15 mouse cellular contexts compared by ENCODE assay signal in genomic region chr9:107009841-107010240, GRCm38 (mm10).
"Had no signal": no experiment of that assay in that cellular context is flagged by ENCODE, and none has a peak within 500 bp of the region (broad histone marks: within the 10 kb centered on the region; RNA-seq: fewer than 3 reads in every experiment).

No protein-coding gene starts in this region.

- H3K4me1 ChIP-seq: limb, embryonic 15.5 days; liver, embryonic 12.5 days; midbrain, embryonic 10.5 days; neural tube, embryonic 15.5 days had no signal

- H3K9me3 ChIP-seq: limb, embryonic 15.5 days; liver, embryonic 12.5 days; midbrain, embryonic 10.5 days; neural tube, embryonic 15.5 days had no signal

- H3K4me2 ChIP-seq: limb, embryonic 15.5 days; liver, embryonic 12.5 days; lung, embryonic 14.5 days; neural tube, embryonic 15.5 days had no signal

- H3K27me3 ChIP-seq: limb, embryonic 15.5 days; liver, embryonic 12.5 days; neural tube, embryonic 15.5 days had no signal

- H3K9ac ChIP-seq: limb, embryonic 15.5 days; liver, embryonic 12.5 days; lung, embryonic 14.5 days; neural tube, embryonic 15.5 days had no signal

- DNase-seq: kidney, adult 8-10 months; kidney, postnatal 36 days; lung, embryonic 14.5 days; lung, postnatal 10 days; lung, postnatal 4 days; midbrain, embryonic 14.5 days; right cerebral cortex, adult 18-20 months; right cerebral cortex, postnatal 25 days; thymus, postnatal 4 days had no signal

- H3K4me3 ChIP-seq: limb, embryonic 15.5 days; liver, embryonic 12.5 days; midbrain, embryonic 10.5 days; myocyte; neural tube, embryonic 15.5 days had no signal

- H3K36me3 ChIP-seq: limb, embryonic 15.5 days; liver, embryonic 12.5 days; midbrain, embryonic 10.5 days had no signal

- H3K27ac ChIP-seq: kidney, postnatal 0 days; limb, embryonic 15.5 days; liver, embryonic 12.5 days; midbrain, embryonic 10.5 days; neural tube, embryonic 15.5 days had no signal

- ATAC-seq: liver, embryonic 12.5 days had no signal
